ENCODE assay signal across 8 mouse cellular contexts in the genomic region with DNA sequence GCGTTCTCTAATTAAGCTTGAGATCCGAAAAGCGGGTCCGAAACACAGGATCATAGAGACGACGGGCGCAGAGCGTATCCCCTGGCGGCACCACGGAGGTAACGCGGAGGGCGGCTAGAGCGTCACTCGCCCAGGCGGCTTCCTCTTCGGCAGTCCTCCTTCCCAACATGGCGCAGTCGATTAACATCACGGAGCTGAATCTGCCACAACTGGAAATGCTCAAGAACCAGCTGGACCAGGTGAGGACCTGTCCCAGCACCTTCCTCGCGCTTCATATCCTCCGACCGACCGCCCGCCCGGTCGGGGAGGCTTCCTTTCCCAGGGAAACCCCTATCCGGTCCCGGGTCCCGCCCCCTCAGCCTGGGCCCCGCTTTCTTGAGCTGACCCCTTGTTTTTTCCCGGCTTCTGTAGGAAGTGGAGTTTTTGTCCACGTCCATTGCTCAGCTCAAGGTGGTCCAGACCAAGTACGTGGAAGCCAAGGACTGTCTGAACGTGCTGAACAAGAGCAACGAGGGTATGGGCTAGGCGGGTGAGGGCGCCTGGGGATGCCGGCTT. TPM values are rescaled to one million over a fixed set of nuclear protein-coding genes. Genes with fewer than 3 reads are reported as not detected.
A peak's percentile ranks its signal among the peaks of the same experiment; 100 is the strongest.
DNase-seq lines count a peak whose midpoint lies in the region; ATAC-seq and TF ChIP-seq lines count a peak whose summit lies in the region.

Gene Pfdn5 (plus strand): TSS at position 95 of the 555 bp plus-strand sequence.

- H3K4me2 ChIP-seq in hindbrain, embryonic 16.5 days (ENCODE audit: low read length) = peak within 1 kb of the TSS; percentile 73

- intact Hi-C loops in gastrocnemius, adult 2 months (cut with DNase I) = no loop called here

- DNase-seq in gastrocnemius, adult 2 months = peak; percentile 91
- DNase-seq in left cerebral cortex, adult 11 months (ENCODE audit: low spot score) = peak; percentile 68
- DNase-seq in lung, postnatal 4 days = peak; percentile 90
- DNase-seq in retina, postnatal 1 day = peak; percentile 93
- peak; percentile 91 for DNase-seq in thymus, postnatal 4 days

- H3K27me3 ChIP-seq in hindbrain, embryonic 16.5 days (replicated peaks; ENCODE audit: control insufficient read depth, insufficient read depth, low read length) = no peaks in the 10 kb centered on the region

- peak within 1 kb of the TSS; percentile 82 for H3K9ac ChIP-seq in hindbrain, embryonic 16.5 days (ENCODE audit: low read depth, low read length)

- H3K27ac ChIP-seq in gastrocnemius, adult 2 months = peak within 1 kb of the TSS; percentile 89
- peak within 1 kb of the TSS; percentile 78 for H3K27ac ChIP-seq in hindbrain, embryonic 16.5 days (ENCODE audit: low read depth, low read length)

- H3K4me1 ChIP-seq in hindbrain, embryonic 16.5 days (ENCODE audit: control insufficient read depth, insufficient read depth, low read depth, low read length) = peaks cover 10% of the 10 kb centered on the region

- no peaks in the 10 kb centered on the region for H3K9me3 ChIP-seq in hindbrain, embryonic 16.5 days (ENCODE audit: control insufficient read depth, low read length)

- peak; percentile 64 for TF ChIP-seq CTCF in gastrocnemius, adult 2 months (IDR thresholded peaks at IDR 0.05)

- peak within 1 kb of the TSS; percentile 89 for H3K4me3 ChIP-seq in gastrocnemius, adult 2 months
- H3K4me3 ChIP-seq in hindbrain, embryonic 16.5 days (ENCODE audit: low read length) = peak within 1 kb of the TSS; percentile 83

- peaks cover 10% of the 10 kb centered on the region for H3K36me3 ChIP-seq in hindbrain, embryonic 16.5 days (ENCODE audit: control insufficient read depth, insufficient read depth, low read length)

- ATAC-seq in activated CD4-positive, CD25-positive, alpha-beta regulatory T cell, adult 4 months = peak; percentile 94
- ATAC-seq in common myeloid progenitor, adult 5-6 weeks (replicated peaks; ENCODE audit: low read depth, poor library complexity, severe bottlenecking) = peak; percentile 100
- ATAC-seq in hindbrain, embryonic 16.5 days = peak; percentile 95

- 0% methylated on average over 40 of the region's 40 CpGs for WGBS in hindbrain, embryonic 16.5 days

RNA-seq across cellular contexts. Expression of gene Pfdn5, which starts in this region (rescaled TPM):
- 1,000 to 10,000 TPM; 1,328 to 1,584 TPM for polyA plus RNA-seq in activated CD4-positive, CD25-positive, alpha-beta regulatory T cell, adult 4 months (2017; shearing (Covaris generic))
- total RNA-seq in common myeloid progenitor, adult 5-6 weeks (2017) = 219 and 289 TPM in 2 replicates
- 100 to 1,000 TPM; 232 to 252 TPM for total RNA-seq in gastrocnemius, adult 2 months (2021)
- 448 and 464 TPM in 2 replicates for polyA plus RNA-seq in hindbrain, embryonic 16.5 days (2015; fragmentation: Nextera tagmentation; extraction: Ambion mirVana)

Comparison
In these comparisons a context has a peak if more than half of its experiments do, and no peak if none do; other contexts are left out.
1. Peak in every context shown above with its lines: DNase-seq, ATAC-seq, H3K4me3 ChIP-seq and H3K27ac ChIP-seq.